Mouse (Mus musculus): ENCODE measurements around the gene Fam149a. TPM values are rescaled to one million over a fixed set of nuclear protein-coding genes. Genes with fewer than 3 reads are reported as not detected.

Fam149a gene
- total and polyA plus RNA-seq, 2 experiments from 2014 or later: 2.6 to 7.3 TPM

DNA sequence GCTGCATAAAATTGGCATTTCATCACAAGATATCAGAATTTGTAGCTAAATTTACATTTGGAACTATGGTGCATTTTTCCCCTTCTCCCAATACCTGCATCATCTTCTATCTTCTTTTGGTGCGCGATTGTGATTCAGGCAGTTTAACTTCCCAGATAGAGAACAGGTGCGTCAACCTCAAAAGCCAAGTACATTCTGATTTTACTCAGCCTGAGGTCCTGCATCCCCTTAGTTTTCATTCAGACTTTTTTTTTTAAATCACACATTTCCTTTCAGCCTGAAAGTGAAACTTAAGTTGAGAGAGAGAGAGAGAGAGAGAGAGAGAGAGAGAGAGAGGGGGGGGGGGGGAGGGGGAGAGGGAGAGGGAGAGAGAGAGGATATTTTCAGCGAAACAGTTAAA, 27.6 kb upstream of the Fam149a start:
- DNase-seq (ENCODE audit: low spot score): no peak
- Histone ChIP-seq H3K27ac (ENCODE audit: low read depth) (peak overlapping the region; percentile 90), H3K9me3 (replicated peaks; ENCODE audit: control insufficient read depth, low read length) (no peaks in the 10 kb centered on the region), H3K4me1 (ENCODE audit: control insufficient read depth, insufficient read depth) (peaks cover 6% of the 10 kb centered on the region; the same call in 1 of the 2 replicates), H3K36me3 (replicated peaks; ENCODE audit: control insufficient read depth, insufficient read depth, low read length) (no peaks in the 10 kb centered on the region), H3K9ac (replicated peaks; ENCODE audit: low read depth, low read length) (peak overlapping the region; percentile 63), H3K4me2 (ENCODE audit: low read depth, low read length) (peak overlapping the region; percentile 68), H3K4me3 (ENCODE audit: low read depth, low read length) (peak overlapping the region; percentile 62), H3K27me3 (ENCODE audit: control insufficient read depth, insufficient read depth, low read length) (no peaks in the 10 kb centered on the region)
- 34% methylated on average over 4 of the region's 4 CpGs for WGBS
- ATAC-seq (ENCODE audit: insufficient read depth, low read depth): peak; percentile 31
- no peak for TF ChIP-seq CTCF (IDR thresholded peaks at IDR 0.05; ENCODE audit: low read depth)
- no peak for TF ChIP-seq EP300 (IDR thresholded peaks at IDR 0.05; ENCODE audit: low read depth)

DNA sequence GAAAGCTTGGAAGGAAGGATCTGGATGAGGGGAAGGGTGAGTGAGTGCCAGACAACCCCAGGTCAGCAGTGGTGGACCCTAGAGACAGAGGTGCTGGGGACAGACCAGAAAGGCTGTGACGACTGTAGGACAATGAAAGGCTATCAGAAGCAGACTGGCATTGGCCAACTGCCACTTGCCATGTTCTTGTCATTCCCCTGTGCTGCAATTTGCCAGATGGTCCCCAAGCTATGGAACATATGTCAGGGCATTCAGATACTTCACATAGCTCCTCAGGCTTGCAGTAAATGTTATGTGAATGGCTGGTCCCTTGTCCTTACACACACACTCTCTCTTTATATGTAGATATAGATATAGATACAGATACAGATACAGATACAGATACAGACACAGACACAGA, 1.2 kb upstream of the Fam149a start:
- no peaks in the 10 kb centered on the region for H3K36me3 ChIP-seq (replicated peaks; ENCODE audit: control insufficient read depth, insufficient read depth, low read length)
- H3K4me2 ChIP-seq (ENCODE audit: low read depth, low read length): no peak overlapping the region
- no peak for DNase-seq (ENCODE audit: low spot score)
- WGBS: 24% methylated on average over 1 of the region's 1 CpGs
- no peak overlapping the region for H3K27ac ChIP-seq (ENCODE audit: low read depth)
- ATAC-seq (ENCODE audit: insufficient read depth, low read depth): no peak
- peaks cover 3% of the 10 kb centered on the region; the same call in 1 of the 2 replicates for H3K4me1 ChIP-seq (ENCODE audit: control insufficient read depth, insufficient read depth)
- peaks cover 10% of the 10 kb centered on the region; the same call in 1 of the 2 replicates for H3K27me3 ChIP-seq (ENCODE audit: control insufficient read depth, insufficient read depth, low read length)
- no peak overlapping the region for H3K4me3 ChIP-seq (ENCODE audit: low read depth, low read length)
- no peak overlapping the region for H3K9ac ChIP-seq (replicated peaks; ENCODE audit: low read depth, low read length)
- TF ChIP-seq EP300 (IDR thresholded peaks at IDR 0.05; ENCODE audit: low read depth) (no peak), CTCF (IDR thresholded peaks at IDR 0.05; ENCODE audit: low read depth) (no peak)
- H3K9me3 ChIP-seq (replicated peaks; ENCODE audit: control insufficient read depth, low read length): no peaks in the 10 kb centered on the region

DNA sequence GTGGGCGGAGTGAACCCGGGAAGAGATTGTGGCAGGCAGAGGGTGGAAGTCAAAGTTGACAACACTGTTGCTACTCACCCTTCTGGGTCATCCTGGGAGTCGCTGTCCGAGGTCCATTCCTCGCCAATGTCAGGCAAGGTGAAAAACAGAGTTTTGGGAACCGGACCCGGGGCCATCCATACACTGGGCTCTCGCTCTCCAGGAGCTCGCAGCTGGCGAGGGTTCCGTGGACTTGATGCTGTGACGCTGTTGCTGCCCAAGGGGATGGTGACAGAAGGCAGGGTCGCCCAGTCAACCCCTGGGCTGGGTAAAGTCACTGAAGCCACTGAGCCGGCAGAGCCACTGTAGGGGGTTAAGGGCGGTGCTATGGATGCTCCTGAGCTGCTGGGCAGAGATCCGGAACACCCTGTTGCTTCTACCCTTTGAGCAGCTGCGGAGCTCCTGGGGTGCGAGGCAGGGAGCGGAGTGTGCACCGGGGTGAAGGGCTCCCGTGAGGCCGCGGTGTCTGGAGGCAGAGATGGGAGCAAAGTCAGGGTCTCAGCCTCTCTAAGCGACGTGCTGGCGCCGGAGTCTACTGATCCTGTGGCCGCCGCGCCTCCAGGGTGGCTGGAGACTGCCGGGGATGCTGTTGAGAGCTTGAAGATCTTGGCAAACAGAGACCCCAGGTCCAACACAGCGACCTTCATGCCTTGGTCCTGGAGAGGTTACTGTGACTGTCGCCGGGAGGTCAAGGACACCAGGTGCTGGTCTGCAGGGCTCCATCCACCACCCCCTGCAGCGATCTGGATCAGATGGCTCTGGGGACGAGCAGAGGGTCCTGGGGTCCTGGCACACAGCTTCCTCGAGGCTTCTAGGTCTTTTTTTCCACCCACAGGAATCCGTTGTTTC, 772 bp downstream of the Fam149a start:
- peaks cover 10% of the 10 kb centered on the region; the same call in 1 of the 2 replicates for H3K27me3 ChIP-seq (ENCODE audit: control insufficient read depth, insufficient read depth, low read length)
- H3K4me3 ChIP-seq (ENCODE audit: low read depth, low read length): peak overlapping the region; percentile 30
- H3K27ac ChIP-seq (ENCODE audit: low read depth): no peak overlapping the region
- no peaks in the 10 kb centered on the region for H3K9me3 ChIP-seq (replicated peaks; ENCODE audit: control insufficient read depth, low read length)
- peaks cover 3% of the 10 kb centered on the region; the same call in 1 of the 2 replicates for H3K4me1 ChIP-seq (ENCODE audit: control insufficient read depth, insufficient read depth)
- WGBS: 4% methylated on average over 38 of the region's 38 CpGs
- TF ChIP-seq CTCF (IDR thresholded peaks at IDR 0.05; ENCODE audit: low read depth) (no peak), EP300 (IDR thresholded peaks at IDR 0.05; ENCODE audit: low read depth) (no peak)
- DNase-seq (ENCODE audit: low spot score) (no peak), ATAC-seq (ENCODE audit: insufficient read depth, low read depth) (no peak)
- H3K9ac ChIP-seq (replicated peaks; ENCODE audit: low read depth, low read length): no peak overlapping the region
- peak overlapping the region; percentile 62 for H3K4me2 ChIP-seq (ENCODE audit: low read depth, low read length)
- no peaks in the 10 kb centered on the region for H3K36me3 ChIP-seq (replicated peaks; ENCODE audit: control insufficient read depth, insufficient read depth, low read length)

DNA sequence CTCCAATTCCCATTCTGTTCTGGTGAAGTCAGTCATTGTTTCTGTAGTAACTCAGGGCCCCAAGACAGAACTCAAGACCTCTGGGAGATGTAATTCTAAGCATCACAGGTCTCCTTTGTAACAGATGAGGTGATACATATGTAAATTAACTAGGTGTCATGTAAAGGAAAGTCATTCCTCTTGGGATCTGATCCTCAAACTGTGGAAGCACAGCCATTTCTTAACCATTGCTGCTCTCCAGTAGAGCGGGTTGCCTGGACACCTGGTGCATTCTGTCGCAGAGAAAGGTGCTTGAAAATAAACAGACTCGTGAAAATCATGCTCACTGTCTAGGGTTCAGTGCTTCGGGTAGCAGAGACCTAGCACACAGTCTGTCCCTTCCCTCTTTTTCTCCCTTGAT, 1.5 kb downstream of the Fam149a start:
- DNase-seq (ENCODE audit: low spot score): no peak
- Histone ChIP-seq H3K4me1 (ENCODE audit: control insufficient read depth, insufficient read depth) (peaks cover 3% of the 10 kb centered on the region; the same call in 1 of the 2 replicates), H3K9ac (replicated peaks; ENCODE audit: low read depth, low read length) (no peak overlapping the region), H3K27me3 (ENCODE audit: control insufficient read depth, insufficient read depth, low read length) (peaks cover 10% of the 10 kb centered on the region; the same call in 1 of the 2 replicates), H3K9me3 (replicated peaks; ENCODE audit: control insufficient read depth, low read length) (no peaks in the 10 kb centered on the region), H3K4me2 (ENCODE audit: low read depth, low read length) (no peak overlapping the region), H3K27ac (ENCODE audit: low read depth) (no peak overlapping the region), H3K4me3 (ENCODE audit: low read depth, low read length) (no peak overlapping the region), H3K36me3 (replicated peaks; ENCODE audit: control insufficient read depth, insufficient read depth, low read length) (no peaks in the 10 kb centered on the region)
- ATAC-seq (ENCODE audit: insufficient read depth, low read depth): no peak
- 30% methylated on average over 4 of the region's 4 CpGs for WGBS
- TF ChIP-seq CTCF (IDR thresholded peaks at IDR 0.05; ENCODE audit: low read depth) (no peak), EP300 (IDR thresholded peaks at IDR 0.05; ENCODE audit: low read depth) (no peak)

DNA sequence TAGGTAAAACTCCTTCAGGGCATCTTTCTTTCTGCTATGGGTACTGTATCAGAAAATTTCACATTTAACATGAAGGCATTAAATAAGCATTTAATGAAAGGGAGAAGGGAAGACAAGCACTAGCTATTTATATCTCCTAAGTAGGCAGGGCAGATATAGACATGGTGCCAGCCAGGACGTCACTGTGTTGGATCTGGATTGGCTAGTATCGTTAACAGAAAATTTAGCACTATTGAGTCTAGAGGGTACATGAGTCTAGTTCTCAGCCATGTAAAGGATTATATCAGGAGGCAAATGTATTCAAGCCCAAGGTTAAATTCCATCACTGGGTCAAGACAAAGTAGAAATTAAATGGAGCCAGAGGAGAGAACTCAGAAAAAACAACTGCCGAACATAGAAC, 8.0 kb downstream of the Fam149a start:
- DNase-seq (ENCODE audit: low spot score): peak; percentile 15
- WGBS: 39% methylated on average over 3 of the region's 3 CpGs

More for the DNA sequence above, 8.0 kb downstream of the Fam149a start:
- no peak overlapping the region for H3K27ac ChIP-seq (ENCODE audit: low read depth)
- H3K27me3 ChIP-seq (ENCODE audit: control insufficient read depth, insufficient read depth, low read length): no peaks in the 10 kb centered on the region
- no peaks in the 10 kb centered on the region for H3K4me1 ChIP-seq (ENCODE audit: control insufficient read depth, insufficient read depth)
- TF ChIP-seq EP300 (IDR thresholded peaks at IDR 0.05; ENCODE audit: low read depth) (no peak), CTCF (IDR thresholded peaks at IDR 0.05; ENCODE audit: low read depth) (no peak)
- H3K4me3 ChIP-seq (ENCODE audit: low read depth, low read length): no peak overlapping the region
- H3K4me2 ChIP-seq (ENCODE audit: low read depth, low read length): no peak overlapping the region
- H3K9me3 ChIP-seq (replicated peaks; ENCODE audit: control insufficient read depth, low read length): no peaks in the 10 kb centered on the region
- peak; percentile 63; the same call in 1 of the 2 replicates for ATAC-seq (ENCODE audit: insufficient read depth, low read depth)
- no peak overlapping the region for H3K9ac ChIP-seq (replicated peaks; ENCODE audit: low read depth, low read length)
- H3K36me3 ChIP-seq (replicated peaks; ENCODE audit: control insufficient read depth, insufficient read depth, low read length): no peaks in the 10 kb centered on the region
